Mouse (Mus musculus) megakaryocyte, embryonic 14.5 days (primary cell): ENCODE measurements around the gene Cd3e. TPM values are rescaled to one million over a fixed set of nuclear protein-coding genes. Genes with fewer than 3 reads are reported as not detected.

Source experiments
- H3K27me3 ChIP-seq: replicated peaks from 2 replicates; pipeline ENCODE3; 2012; ENCODE audit warnings: inconsistent platforms
- H3K36me3 ChIP-seq: replicated peaks from 2 replicates; pipeline ENCODE3; 2012; ENCODE audit warnings: low read length, inconsistent platforms, mixed read lengths
- H3K4me1 ChIP-seq: 2 replicates; pipeline ENCODE4 v1.6.1; 2012; ENCODE audit warnings: inconsistent platforms
- H3K4me3 ChIP-seq: replicated peaks from 2 replicates; pipeline ENCODE3; 2012; ENCODE audit warnings: moderate library complexity, mild to moderate bottlenecking, inconsistent platforms
- H3K9me3 ChIP-seq: 2 replicates; pipeline ENCODE4 v1.6.1; 2012; ENCODE audit warnings: inconsistent platforms
- FLI1 ChIP-seq: IDR thresholded peaks from 2 replicates; pipeline ENCODE4 v1.6.1; 2012; ENCODE audit warnings: low read length, inconsistent platforms, mixed read lengths
- GATA1 ChIP-seq: IDR thresholded peaks from 3 replicates; pipeline ENCODE4 v1.6.1; 2012; ENCODE audit warnings: mixed read lengths, low read length, inconsistent platforms, borderline replicate concordance
- polyA plus RNA-seq: library from polyadenylated mRNA; stranded (reverse); fragments of >175 nt; gene quantifications from 2 replicates; pipeline ENCODE4 v1.2.3, GENCODE M21; 2012; ENCODE audit warnings: low replicate concordance; ENCODE audit not compliant: insufficient read depth

Gene Cd3e
- polyA plus RNA-seq, 1 experiment = not detected

- peak overlapping the region; percentile 42 for H3K4me3 ChIP-seq
- TF ChIP-seq GATA1 (no peak), FLI1 (no peak)
- H3K9me3 ChIP-seq = no peaks in the 10 kb centered on the region
- H3K36me3 ChIP-seq = no peaks in the 10 kb centered on the region
- peaks cover 56% of the 10 kb centered on the region for H3K27me3 ChIP-seq
- H3K4me1 ChIP-seq = peaks cover 38% of the 10 kb centered on the region
Measured at GRCm38 (mm10) chr9:44998138-44998537, 11.3 kb downstream of the Cd3e start.

GRCm38 (mm10) chr9:44996590-44996989 is 12.8 kb downstream of the Cd3e start:
- Histone ChIP-seq H3K4me3 (no peak overlapping the region), H3K4me1 (peaks cover 46% of the 10 kb centered on the region), H3K9me3 (no peaks in the 10 kb centered on the region), H3K36me3 (no peaks in the 10 kb centered on the region), H3K27me3 (peaks cover 43% of the 10 kb centered on the region)
- no peak for TF ChIP-seq GATA1
- TF ChIP-seq FLI1 = no peak

- peaks cover 28% of the 10 kb centered on the region for H3K27me3 ChIP-seq
- H3K9me3 ChIP-seq = no peaks in the 10 kb centered on the region
- TF ChIP-seq FLI1 = no peak
- TF ChIP-seq GATA1 = no peak
- H3K4me1 ChIP-seq = peaks cover 37% of the 10 kb centered on the region
- no peaks in the 10 kb centered on the region for H3K36me3 ChIP-seq
- H3K4me3 ChIP-seq = no peak overlapping the region
Measured at GRCm38 (mm10) chr9:44994962-44995361, 14.5 kb downstream of the Cd3e start.

GRCm38 (mm10) chr9:44993268-44993667 is 16.2 kb downstream of the Cd3e start:
- H3K27me3 ChIP-seq = peaks cover 14% of the 10 kb centered on the region
- TF ChIP-seq FLI1 (no peak), GATA1 (no peak)

GRCm38 (mm10) chr9:44992271-44992670 is 17.2 kb downstream of the Cd3e start:
- Histone ChIP-seq H3K4me3 (no peak overlapping the region), H3K36me3 (no peaks in the 10 kb centered on the region), H3K9me3 (no peaks in the 10 kb centered on the region), H3K4me1 (peaks cover 30% of the 10 kb centered on the region), H3K27me3 (peaks cover 8% of the 10 kb centered on the region)
- TF ChIP-seq GATA1 (no peak), FLI1 (no peak)

More at GRCm38 (mm10) chr9:44993268-44993667, 16.2 kb downstream of the Cd3e start:
- H3K4me3 ChIP-seq = no peak overlapping the region
- peaks cover 28% of the 10 kb centered on the region for H3K4me1 ChIP-seq
- no peaks in the 10 kb centered on the region for H3K36me3 ChIP-seq
- H3K9me3 ChIP-seq = no peaks in the 10 kb centered on the region

GRCm38 (mm10) chr9:44991821-44992220 is 17.6 kb downstream of the Cd3e start:
- H3K36me3 ChIP-seq = no peaks in the 10 kb centered on the region
- no peaks in the 10 kb centered on the region for H3K9me3 ChIP-seq
- H3K4me1 ChIP-seq = peaks cover 34% of the 10 kb centered on the region
- no peak overlapping the region for H3K4me3 ChIP-seq
- H3K27me3 ChIP-seq = peaks cover 3% of the 10 kb centered on the region
- TF ChIP-seq FLI1 (no peak), GATA1 (no peak)

GRCm38 (mm10) chr9:44986976-44987375 is 22.5 kb downstream of the Cd3e start:
- no peaks in the 10 kb centered on the region for H3K36me3 ChIP-seq
- no peaks in the 10 kb centered on the region for H3K9me3 ChIP-seq
- H3K4me3 ChIP-seq = peak overlapping the region; percentile 80
- peaks cover 9% of the 10 kb centered on the region for H3K27me3 ChIP-seq
- H3K4me1 ChIP-seq = peaks cover 50% of the 10 kb centered on the region
- TF ChIP-seq FLI1 (no peak), GATA1 (no peak)

GRCm38 (mm10) chr9:44986242-44986781 is 23.1 kb downstream of the Cd3e start:
- no peaks in the 10 kb centered on the region for H3K36me3 ChIP-seq
- TF ChIP-seq FLI1 (peak; percentile 54), GATA1 (no peak)
- H3K4me3 ChIP-seq = peak overlapping the region; percentile 89
- peaks cover 9% of the 10 kb centered on the region for H3K27me3 ChIP-seq
- H3K4me1 ChIP-seq = peaks cover 51% of the 10 kb centered on the region
- no peaks in the 10 kb centered on the region for H3K9me3 ChIP-seq

GRCm38 (mm10) chr9:44985721-44986161 is 23.7 kb downstream of the Cd3e start:
- Histone ChIP-seq H3K36me3 (no peaks in the 10 kb centered on the region), H3K4me3 (peak overlapping the region; percentile 89), H3K9me3 (no peaks in the 10 kb centered on the region), H3K4me1 (peaks cover 54% of the 10 kb centered on the region), H3K27me3 (peaks cover 11% of the 10 kb centered on the region)
- TF ChIP-seq FLI1 (no peak), GATA1 (no peak)

- Histone ChIP-seq H3K9me3 (no peaks in the 10 kb centered on the region), H3K4me3 (no peak overlapping the region), H3K4me1 (peaks cover 61% of the 10 kb centered on the region), H3K27me3 (peaks cover 21% of the 10 kb centered on the region), H3K36me3 (no peaks in the 10 kb centered on the region)
- no peak for TF ChIP-seq GATA1
Measured at GRCm38 (mm10) chr9:44983001-44983400, 26.4 kb downstream of the Cd3e start.
